Mouse (Mus musculus): ENCODE measurements around the gene Cab39l. TPM values are rescaled to one million over a fixed set of nuclear protein-coding genes. Genes with fewer than 3 reads are reported as not detected.

Gene Cab39l
- polyA plus RNA-seq, 1 experiment from 2014 or later = 44.2 TPM

DNA sequence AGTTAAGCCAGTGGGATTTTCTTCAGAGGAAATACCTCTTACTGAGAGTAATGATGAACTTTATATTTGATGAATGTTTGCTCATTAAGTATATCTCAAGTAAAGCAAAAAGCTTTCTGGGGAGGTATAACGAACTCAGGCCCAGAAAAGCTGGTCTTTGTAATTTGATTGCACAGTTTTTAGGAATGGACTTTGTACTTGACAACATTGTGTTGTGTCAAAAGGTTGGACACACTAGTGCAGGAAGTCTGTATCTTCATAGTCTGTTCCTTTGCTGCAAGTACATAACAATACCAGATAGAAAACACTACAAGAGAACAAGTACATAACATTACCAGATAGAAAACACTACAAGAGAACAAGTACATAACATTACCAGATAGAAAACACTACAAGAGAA is 4.6 kb downstream of the Cab39l start:
- 0 out of 2 replicates have a peak, but pooled peaks cover 3% of the 10 kb centered on the region for H3K36me3 ChIP-seq
- no peaks in the 10 kb centered on the region for H3K27me3 ChIP-seq (ENCODE audit: low read depth, poor library complexity, severe bottlenecking)
- H3K9me3 ChIP-seq (replicated peaks) = no peaks in the 10 kb centered on the region; the same call in 1 of the 2 replicates
- no peak overlapping the region for H3K4me3 ChIP-seq
- no peak for DNase-seq (ENCODE audit: low spot score)
- peaks cover 3% of the 10 kb centered on the region; the same call in 1 of the 2 replicates for H3K4me1 ChIP-seq
- 90% methylated on average over 1 of the region's 1 CpGs for WGBS
- no peak overlapping the region for H3K27ac ChIP-seq (replicated peaks)

DNA sequence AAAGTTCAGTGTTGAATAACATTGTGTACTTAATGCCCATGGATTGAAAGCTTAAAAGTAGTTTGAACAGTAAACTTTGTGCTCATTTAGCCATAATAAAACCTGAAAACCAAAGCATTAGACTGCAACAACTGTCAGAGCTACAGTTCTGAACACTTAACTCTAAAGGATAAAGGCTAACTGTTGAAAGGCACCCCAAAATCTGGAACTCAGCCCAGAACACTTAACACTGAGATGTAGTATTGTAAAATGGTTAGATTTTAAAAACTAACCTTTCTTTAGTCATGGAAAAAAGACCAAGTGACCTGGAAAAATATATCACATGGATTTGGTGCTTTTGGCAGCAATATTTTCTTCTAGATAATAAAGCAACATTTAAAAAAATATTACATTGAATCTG is 7.2 kb downstream of the Cab39l start:
- no peaks in the 10 kb centered on the region for H3K4me1 ChIP-seq
- H3K36me3 ChIP-seq = 0 out of 2 replicates have a peak, but pooled peaks cover 3% of the 10 kb centered on the region
- H3K4me3 ChIP-seq = no peak overlapping the region
- no peaks in the 10 kb centered on the region for H3K27me3 ChIP-seq (ENCODE audit: low read depth, poor library complexity, severe bottlenecking)
- DNase-seq (ENCODE audit: low spot score) = no peak
- no peaks in the 10 kb centered on the region; the same call in 1 of the 2 replicates for H3K9me3 ChIP-seq (replicated peaks)
- no peak overlapping the region for H3K27ac ChIP-seq (replicated peaks)

DNA sequence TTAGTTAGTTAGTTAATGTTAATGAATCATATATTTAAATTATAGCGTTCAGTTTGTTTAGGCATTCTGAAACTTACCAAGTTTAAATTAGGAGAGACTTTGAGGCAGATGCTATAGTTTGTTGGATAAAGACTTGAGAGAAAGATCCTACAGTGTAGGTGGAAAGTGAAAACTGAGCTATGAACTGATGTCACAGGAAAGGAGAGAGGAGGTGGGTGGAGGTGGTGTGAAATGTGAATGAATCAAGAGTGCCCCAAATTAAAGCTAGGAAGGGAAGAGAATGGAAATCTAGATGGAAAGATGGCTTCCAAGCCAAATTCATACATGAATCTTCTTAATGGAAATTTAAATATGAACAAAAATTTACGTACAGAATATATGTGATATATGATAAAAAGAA is 25.7 kb downstream of the Cab39l start:
- Histone ChIP-seq H3K9me3 (replicated peaks) (no peaks in the 10 kb centered on the region), H3K4me3 (no peak overlapping the region), H3K27me3 (ENCODE audit: low read depth, poor library complexity, severe bottlenecking) (no peaks in the 10 kb centered on the region), H3K4me1 (no peaks in the 10 kb centered on the region), H3K27ac (replicated peaks) (no peak overlapping the region), H3K36me3 (peaks cover 5% of the 10 kb centered on the region; the same call in 1 of the 2 replicates)
- DNase-seq (ENCODE audit: low spot score) = no peak
- 89% methylated on average over 2 of the region's 2 CpGs for WGBS

DNA sequence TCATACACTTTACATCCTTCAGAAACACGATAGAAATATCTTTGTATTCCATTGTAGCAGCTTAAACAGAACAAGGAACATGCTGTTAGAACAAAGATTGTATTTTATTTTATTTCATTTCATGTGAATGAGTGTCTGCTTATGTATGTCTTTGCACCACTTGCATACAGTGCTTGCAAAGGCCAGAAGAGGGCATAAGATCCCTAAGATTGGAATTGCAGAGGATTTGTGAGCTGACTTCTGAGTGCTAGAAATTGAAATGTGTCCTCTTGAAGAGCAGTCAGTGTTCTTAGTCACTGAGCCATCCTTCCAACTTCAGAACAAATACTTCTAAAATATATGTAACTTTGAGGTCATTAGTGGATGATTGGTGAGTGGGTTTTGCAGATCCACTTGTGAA is 27.0 kb downstream of the Cab39l start:
- Histone ChIP-seq H3K36me3 (no peaks in the 10 kb centered on the region), H3K27me3 (ENCODE audit: low read depth, poor library complexity, severe bottlenecking) (no peaks in the 10 kb centered on the region), H3K9me3 (replicated peaks) (no peaks in the 10 kb centered on the region), H3K4me1 (no peaks in the 10 kb centered on the region), H3K27ac (replicated peaks) (no peak overlapping the region), H3K4me3 (no peak overlapping the region)
- WGBS = 60% methylated on average over 1 of the region's 1 CpGs
- no peak for DNase-seq (ENCODE audit: low spot score)

DNA sequence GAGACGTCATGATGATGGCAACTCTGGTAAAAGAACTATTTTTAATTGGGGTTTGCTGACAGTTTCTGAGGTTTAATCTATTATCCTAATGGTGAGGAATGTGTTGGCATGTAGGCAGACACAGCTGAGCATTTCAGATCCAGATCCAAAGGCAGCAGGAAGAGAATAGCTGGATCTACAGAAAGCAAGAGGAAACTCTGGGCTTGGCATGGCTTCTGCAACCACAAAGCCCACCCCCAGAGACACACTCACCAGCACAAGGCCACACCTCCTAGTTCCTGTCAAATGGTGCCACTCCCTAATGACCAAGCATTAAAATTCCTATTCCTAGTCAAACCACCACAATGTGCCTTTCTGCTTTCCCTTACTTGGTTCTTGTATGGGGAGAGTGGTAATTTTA is 30.0 kb downstream of the Cab39l start:
- 89% methylated on average over 1 of the region's 1 CpGs for WGBS
- DNase-seq (ENCODE audit: low spot score) = no peak
- H3K27me3 ChIP-seq (ENCODE audit: low read depth, poor library complexity, severe bottlenecking) = no peaks in the 10 kb centered on the region
- no peak overlapping the region for H3K4me3 ChIP-seq
- no peak overlapping the region for H3K27ac ChIP-seq (replicated peaks)
- H3K9me3 ChIP-seq (replicated peaks) = no peaks in the 10 kb centered on the region
- H3K4me1 ChIP-seq = no peaks in the 10 kb centered on the region
- H3K36me3 ChIP-seq = no peaks in the 10 kb centered on the region

DNA sequence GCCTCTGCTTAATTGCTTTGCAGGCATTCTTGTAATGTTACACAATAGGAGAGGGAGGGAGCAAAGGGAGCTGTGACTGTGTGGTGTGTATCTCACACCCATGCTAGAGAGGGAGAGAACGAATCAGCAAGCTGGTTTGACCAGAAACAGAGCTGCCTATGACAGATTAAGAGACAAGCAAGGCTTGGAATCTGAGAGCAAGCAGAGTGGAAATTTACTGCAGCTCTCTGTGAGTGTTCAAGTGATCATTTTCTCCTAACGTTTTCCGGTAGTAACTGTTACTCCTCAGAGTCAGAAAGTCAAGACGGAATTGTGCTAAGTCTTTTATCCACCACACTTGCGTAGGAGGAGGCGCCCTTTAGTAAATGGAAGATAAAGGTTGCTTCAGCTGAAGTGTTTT is 37.9 kb downstream of the Cab39l start:
- 80% methylated on average over 6 of the region's 6 CpGs for WGBS
- no peak overlapping the region for H3K27ac ChIP-seq (replicated peaks)

DNA sequence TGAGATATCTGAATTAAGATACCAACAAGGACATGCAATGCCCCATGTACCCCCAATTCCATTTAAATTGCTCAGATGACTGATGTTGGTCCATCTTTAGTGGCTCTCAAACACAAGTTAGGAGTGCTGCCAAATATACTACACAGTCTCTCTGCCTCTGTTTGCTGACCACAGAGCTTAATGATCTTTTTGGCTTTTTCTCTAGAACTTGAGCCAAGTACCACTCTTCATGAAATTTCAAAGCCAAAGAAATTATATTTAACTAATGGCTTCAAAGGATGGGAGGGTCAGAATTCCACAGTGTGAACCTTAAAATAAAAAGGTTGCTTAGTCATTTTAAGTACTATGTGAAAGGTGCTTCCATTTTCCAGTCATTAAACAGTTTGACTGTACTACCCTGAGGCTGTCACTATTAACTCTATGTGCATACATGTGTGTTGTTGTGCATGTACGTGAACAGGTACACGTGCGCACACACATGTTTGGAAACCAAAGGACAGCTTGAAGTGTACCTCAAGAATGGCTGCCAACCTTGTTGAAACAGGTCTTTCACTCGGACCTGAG is 44.6 kb downstream of the Cab39l start:
- Histone ChIP-seq H3K27me3 (ENCODE audit: low read depth, poor library complexity, severe bottlenecking) (no peaks in the 10 kb centered on the region), H3K9me3 (replicated peaks) (no peaks in the 10 kb centered on the region), H3K4me1 (no peaks in the 10 kb centered on the region), H3K4me3 (no peak overlapping the region), H3K27ac (replicated peaks) (no peak overlapping the region), H3K36me3 (no peaks in the 10 kb centered on the region)
- 86% methylated on average over 4 of the region's 4 CpGs for WGBS
- DNase-seq (ENCODE audit: low spot score) = no peak

More for the DNA sequence above, 37.9 kb downstream of the Cab39l start:
- no peak for DNase-seq (ENCODE audit: low spot score)
- H3K9me3 ChIP-seq (replicated peaks) = no peaks in the 10 kb centered on the region
- no peak overlapping the region for H3K4me3 ChIP-seq
- H3K27me3 ChIP-seq (ENCODE audit: low read depth, poor library complexity, severe bottlenecking) = no peaks in the 10 kb centered on the region
- no peaks in the 10 kb centered on the region for H3K36me3 ChIP-seq
- H3K4me1 ChIP-seq = no peaks in the 10 kb centered on the region

DNA sequence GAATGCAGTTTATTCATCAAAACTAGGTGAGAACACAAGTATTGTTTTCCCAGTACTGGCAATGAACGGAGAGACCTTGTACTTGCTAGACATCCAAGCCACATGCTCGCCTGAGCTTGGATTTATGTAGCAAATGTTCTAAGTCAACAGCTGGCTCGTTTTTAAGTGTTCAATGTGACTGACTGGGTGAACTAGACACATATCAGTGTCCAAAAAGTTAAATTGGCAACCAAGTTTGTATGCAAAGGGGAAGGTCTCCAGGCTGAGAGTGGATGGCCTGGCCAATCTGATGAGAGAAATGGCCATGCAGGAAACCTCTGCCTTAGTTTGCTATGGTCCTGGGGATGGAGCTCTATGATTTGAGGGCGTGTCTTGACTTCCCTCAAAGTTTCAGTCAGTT is 51.6 kb downstream of the Cab39l start:
- no peak for DNase-seq (ENCODE audit: low spot score)
- Histone ChIP-seq H3K9me3 (replicated peaks) (no peaks in the 10 kb centered on the region), H3K36me3 (no peaks in the 10 kb centered on the region), H3K4me3 (no peak overlapping the region), H3K27ac (replicated peaks) (no peak overlapping the region), H3K27me3 (ENCODE audit: low read depth, poor library complexity, severe bottlenecking) (no peaks in the 10 kb centered on the region), H3K4me1 (no peaks in the 10 kb centered on the region)
- whole genome bisulfite sequencing = 85% methylated on average over 4 of the region's 4 CpGs

DNA sequence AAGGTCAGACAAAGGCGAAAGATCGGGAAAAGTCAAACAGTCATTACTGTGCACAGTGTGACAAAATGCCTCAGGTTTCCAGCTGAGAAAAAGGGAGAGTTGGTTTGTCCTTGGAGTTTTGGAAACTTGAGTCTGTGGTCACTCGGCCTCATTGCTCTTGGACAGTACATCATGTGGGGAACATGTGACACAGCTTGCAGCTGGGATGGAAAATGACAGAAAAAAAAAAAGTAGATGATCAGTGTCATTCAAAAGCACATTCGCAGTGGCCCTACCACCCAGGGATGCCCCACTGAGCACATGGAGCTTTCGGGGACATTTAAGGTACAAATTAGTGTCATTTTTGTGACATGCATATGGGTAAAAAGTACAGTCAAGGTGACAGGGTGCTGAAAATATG is 57.2 kb downstream of the Cab39l start:
- no peak overlapping the region for H3K27ac ChIP-seq (replicated peaks)
- DNase-seq (ENCODE audit: low spot score) = no peak
- no peaks in the 10 kb centered on the region for H3K4me1 ChIP-seq
- H3K9me3 ChIP-seq (replicated peaks) = no peaks in the 10 kb centered on the region
- no peaks in the 10 kb centered on the region for H3K27me3 ChIP-seq (ENCODE audit: low read depth, poor library complexity, severe bottlenecking)
- no peak overlapping the region for H3K4me3 ChIP-seq
- 92% methylated on average over 5 of the region's 5 CpGs for WGBS
- H3K36me3 ChIP-seq = no peaks in the 10 kb centered on the region; the same call in 1 of the 2 replicates

DNA sequence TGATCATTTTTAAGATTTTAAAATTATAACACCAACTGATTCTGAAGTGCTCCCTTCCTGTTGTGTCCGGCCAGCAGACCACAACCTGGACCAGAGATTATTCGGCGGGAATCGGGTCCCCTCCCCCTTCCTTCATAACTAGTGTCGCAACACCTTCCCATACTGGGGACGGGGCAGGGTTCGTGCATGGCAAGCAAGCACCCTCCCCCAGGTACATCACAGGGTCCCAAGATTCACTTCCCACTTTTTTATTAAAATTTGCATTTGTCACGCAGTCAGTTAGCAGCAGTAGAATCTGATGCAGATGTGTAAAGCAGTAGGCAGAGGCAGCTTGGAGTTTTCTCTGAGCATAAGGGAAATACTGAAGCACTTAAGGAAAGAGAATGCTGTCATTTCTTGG is 64.1 kb downstream of the Cab39l start:
- no peak overlapping the region for H3K27ac ChIP-seq (replicated peaks)
- WGBS = 96% methylated on average over 8 of the region's 8 CpGs
- H3K4me1 ChIP-seq = no peaks in the 10 kb centered on the region
- H3K27me3 ChIP-seq (ENCODE audit: low read depth, poor library complexity, severe bottlenecking) = no peaks in the 10 kb centered on the region
- H3K36me3 ChIP-seq = 0 out of 2 replicates have a peak, but pooled peaks cover 2% of the 10 kb centered on the region
- H3K4me3 ChIP-seq = no peak overlapping the region
- no peaks in the 10 kb centered on the region for H3K9me3 ChIP-seq (replicated peaks)
- DNase-seq (ENCODE audit: low spot score) = no peak

DNA sequence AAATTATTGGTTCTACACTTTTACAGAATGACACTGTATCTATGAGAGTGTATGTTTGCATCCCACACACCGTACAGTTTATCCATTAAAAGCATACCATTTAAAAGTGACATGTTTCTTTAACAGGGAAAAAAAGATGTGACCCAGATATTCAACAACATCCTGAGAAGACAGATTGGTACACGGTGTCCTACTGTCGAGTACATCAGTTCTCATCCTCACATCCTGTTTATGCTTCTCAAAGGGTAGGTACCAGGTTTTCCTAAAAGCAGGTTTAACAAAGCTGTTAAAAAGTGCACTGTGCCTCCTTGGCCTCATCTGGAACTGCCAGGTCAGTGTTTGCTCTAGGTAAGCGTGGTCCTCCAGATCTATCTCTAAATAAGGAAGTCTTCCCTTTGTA is 65.4 kb downstream of the Cab39l start:
- no peaks in the 10 kb centered on the region for H3K9me3 ChIP-seq (replicated peaks)
- no peaks in the 10 kb centered on the region for H3K4me1 ChIP-seq
- no peak overlapping the region for H3K4me3 ChIP-seq
- no peak for DNase-seq (ENCODE audit: low spot score)
- no peaks in the 10 kb centered on the region for H3K27me3 ChIP-seq (ENCODE audit: low read depth, poor library complexity, severe bottlenecking)
- WGBS = 91% methylated on average over 4 of the region's 4 CpGs
- H3K36me3 ChIP-seq = 0 out of 2 replicates have a peak, but pooled peaks cover 2% of the 10 kb centered on the region
- no peak overlapping the region for H3K27ac ChIP-seq (replicated peaks)

DNA sequence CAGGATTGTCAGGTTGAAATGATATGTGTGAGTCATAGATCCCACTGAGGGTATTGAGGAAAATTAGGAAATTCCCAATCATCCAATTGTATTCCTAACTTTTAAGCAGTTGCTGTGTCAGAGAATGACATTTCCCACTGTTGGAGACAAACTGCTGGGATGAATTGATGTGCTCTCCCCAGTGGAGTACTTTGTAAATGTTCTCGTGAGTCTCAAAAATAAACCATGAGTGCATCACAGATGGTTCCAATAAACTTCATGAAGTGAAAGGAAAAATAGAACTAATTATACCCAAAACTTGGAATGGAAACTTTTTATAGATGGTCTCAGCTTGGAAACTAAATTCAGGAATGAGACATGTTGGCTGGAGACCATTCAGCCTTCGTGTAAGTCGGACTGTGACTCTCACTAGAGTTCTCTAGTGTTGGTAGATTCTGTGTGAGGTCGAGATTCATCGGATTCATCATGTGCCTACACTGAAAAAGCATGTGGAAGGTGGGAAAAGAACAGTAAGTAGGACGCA is 73.2 kb downstream of the Cab39l start:
- Histone ChIP-seq H3K27me3 (ENCODE audit: low read depth, poor library complexity, severe bottlenecking) (no peaks in the 10 kb centered on the region), H3K36me3 (no peaks in the 10 kb centered on the region), H3K4me1 (no peaks in the 10 kb centered on the region), H3K4me3 (no peak overlapping the region), H3K9me3 (replicated peaks) (no peaks in the 10 kb centered on the region), H3K27ac (replicated peaks) (no peak overlapping the region)
- DNase-seq (ENCODE audit: low spot score) = no peak
- WGBS = 90% methylated on average over 6 of the region's 6 CpGs

DNA sequence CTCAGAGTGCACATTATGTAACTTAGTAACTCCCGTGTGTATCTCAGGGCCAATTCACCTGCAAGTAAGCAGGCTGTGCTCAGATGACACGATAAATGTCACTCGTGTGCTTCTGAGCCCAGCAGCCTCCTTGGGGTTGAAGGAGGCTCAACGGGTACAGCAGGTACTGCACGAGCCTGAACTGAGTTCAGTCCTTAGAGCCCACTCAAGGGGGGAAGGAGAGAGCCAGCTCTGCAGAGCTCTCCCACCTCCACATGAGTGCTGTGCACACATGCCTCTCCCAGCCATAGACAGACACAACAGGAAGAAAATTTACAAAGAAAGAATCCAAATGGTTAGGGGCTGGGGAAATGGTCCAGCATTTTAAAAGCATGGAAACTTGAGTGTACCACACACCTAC is 85.1 kb downstream of the Cab39l start:
- H3K4me3 ChIP-seq = no peak overlapping the region
- DNase-seq (ENCODE audit: low spot score) = no peak
- H3K4me1 ChIP-seq = no peaks in the 10 kb centered on the region
- WGBS = 91% methylated on average over 5 of the region's 5 CpGs
- H3K27me3 ChIP-seq (ENCODE audit: low read depth, poor library complexity, severe bottlenecking) = no peaks in the 10 kb centered on the region
- no peaks in the 10 kb centered on the region for H3K9me3 ChIP-seq (replicated peaks)
- no peaks in the 10 kb centered on the region for H3K36me3 ChIP-seq
- H3K27ac ChIP-seq (replicated peaks) = no peak overlapping the region
